Mouse (Mus musculus): ENCODE measurements around the gene Snu13.

The Snu13 gene

DNA sequence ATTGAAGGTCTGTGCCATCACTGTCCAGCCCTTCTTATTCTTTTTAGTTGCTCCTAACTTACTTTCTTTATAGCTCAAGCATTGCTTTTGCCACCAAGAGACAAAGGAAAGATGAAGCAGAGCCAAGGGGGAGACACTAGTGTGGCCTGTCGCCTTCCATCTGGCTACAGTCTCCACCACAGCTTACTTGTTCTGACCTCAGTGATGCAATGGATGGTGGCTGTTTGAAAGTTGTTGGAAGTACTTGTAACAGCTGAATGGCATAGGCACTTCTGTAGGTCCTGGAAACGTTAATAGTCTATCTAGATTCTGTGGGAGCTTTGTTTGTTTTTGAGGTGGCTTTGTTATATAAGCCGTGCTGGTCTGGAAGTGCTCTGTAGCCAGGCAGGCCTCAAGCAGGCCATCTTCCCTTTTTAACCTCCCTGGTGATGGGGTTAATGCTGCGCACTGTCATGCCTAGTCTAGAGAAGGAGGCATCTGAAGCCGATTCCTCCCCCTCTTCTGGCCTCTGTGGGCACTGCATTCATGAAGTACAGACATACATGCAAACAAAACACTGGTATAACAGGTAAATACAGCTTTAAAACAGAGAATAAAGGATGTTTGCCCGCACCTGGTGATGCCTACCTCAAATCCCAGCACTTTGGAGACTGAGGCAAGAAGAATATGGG lies 23.3 kb downstream of the Snu13 start:
- DNase-seq, result no peak

DNA sequence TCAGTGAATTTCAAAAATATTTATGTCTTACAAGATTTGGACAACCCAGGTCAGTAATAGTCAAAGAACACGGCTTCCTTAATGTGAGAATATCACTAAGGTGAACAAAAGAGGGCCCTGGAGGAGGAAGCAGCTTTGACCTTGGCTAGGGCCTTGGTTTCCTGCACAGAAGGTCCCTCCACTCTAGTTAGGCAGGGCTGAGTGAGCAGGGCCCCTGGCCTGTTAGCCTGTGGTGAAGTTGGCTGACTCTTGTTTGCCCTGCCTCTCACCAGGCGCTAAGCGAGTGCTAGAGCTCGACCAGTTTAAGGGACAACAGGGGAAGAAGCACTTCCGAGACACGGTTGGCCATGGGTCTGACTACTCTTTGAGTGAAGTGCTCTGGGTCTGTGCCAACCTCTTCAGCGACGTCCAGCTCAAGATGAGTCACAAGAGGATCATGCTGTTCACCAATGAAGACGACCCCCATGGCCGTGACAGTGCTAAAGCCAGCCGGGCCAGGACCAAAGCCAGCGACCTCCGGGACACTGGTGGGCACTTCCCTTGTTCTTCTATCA lies 24.8 kb downstream of the Snu13 start:
- peak in 1 of 2 experiments; percentile 33 for DNase-seq

DNA sequence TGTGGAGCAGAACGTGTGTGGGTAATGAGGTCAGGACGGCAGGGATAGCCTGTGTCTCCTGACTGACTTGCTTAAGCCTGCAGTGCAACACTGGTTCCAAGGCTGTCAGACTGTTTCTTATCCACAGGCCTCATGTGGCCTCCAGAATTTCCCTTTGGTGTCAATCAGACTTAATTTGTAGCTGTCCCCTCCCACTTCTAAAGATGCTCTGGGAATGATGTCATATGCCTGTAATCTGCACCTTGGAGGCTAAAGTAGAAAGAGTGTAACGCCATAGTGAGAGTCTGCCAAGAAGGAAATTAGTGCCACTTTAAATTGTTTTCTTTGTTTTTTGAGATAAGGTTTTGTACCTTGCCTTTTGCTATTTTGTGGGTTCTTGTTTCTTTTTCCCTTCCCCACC lies 28.1 kb downstream of the Snu13 start:
- no peak for DNase-seq

DNA sequence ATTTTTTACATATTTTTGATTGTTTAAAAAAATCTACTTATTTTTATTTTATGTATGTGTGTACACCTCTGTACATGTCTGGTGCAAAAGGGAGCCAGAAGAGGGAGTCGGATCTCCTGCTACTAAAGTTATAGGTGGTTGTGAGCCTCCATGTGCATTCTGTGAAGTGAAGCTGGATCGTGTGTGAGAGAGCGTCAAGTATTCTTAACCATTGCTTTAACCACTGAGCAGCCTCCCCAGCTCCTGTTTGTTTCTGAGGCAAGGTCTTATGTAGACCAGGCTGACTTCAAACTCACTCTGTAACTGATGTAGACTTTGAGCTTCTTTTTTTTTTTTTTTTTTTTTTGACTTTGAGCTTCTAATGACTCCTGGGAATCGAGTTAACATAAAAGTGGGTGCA lies 29.9 kb downstream of the Snu13 start:
- DNase-seq, result no peak

DNA sequence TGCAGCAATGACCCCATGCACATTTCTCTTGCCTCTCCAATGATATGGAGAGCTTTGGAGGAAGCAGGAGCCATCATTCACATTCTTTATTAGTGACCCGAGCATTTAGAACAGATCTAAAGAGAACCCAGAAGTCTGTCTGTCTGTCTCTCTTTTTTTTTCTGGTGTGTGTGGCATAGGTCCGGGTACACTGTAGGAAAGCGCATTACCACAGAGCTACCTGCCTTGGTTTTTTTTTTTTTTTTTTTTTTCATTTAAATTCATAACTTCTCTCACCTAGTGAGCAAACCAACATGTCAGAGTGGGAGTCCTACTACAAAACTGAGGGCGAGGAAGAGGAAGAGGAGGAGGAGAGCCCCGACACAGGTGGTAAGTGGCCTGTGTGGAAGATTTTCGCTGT lies 30.6 kb downstream of the Snu13 start:
- DNase-seq, result no peak

DNA sequence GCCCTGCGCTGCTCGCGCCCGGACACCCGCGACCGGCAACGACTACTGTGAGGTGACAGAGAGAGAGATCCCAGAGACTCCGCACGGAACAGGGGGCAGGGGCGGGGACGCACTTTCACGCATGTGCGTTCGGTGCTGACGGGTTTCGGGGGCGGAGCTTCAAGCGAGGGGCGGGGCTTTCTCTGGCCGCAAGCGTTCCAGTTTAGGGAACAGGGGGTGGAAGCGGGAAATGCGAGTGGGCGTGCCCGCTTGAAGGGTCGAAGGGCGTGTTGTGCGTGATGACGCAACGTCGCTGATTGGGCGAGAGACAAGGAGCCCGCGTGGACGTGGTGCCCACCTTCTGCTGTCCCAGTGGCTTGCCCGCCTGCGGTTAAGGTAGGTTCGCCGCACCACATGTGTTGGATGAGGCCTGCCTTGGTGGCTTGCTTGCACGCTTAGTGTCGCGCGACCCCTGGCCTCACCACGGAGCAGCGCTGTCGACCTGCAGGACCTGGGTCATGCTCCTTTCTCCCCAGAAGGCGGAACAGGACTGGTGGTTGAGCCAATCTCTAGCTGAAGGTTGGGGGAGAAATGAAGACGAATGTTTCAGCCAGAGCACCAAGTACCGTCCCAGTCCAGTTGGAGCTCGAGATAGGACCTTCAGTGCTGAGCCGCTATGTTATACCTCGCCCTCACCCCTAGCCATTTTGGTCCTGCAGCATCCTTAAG lies 31.1 kb downstream of the Snu13 start:
- peak; percentile 100 for DNase-seq

DNA sequence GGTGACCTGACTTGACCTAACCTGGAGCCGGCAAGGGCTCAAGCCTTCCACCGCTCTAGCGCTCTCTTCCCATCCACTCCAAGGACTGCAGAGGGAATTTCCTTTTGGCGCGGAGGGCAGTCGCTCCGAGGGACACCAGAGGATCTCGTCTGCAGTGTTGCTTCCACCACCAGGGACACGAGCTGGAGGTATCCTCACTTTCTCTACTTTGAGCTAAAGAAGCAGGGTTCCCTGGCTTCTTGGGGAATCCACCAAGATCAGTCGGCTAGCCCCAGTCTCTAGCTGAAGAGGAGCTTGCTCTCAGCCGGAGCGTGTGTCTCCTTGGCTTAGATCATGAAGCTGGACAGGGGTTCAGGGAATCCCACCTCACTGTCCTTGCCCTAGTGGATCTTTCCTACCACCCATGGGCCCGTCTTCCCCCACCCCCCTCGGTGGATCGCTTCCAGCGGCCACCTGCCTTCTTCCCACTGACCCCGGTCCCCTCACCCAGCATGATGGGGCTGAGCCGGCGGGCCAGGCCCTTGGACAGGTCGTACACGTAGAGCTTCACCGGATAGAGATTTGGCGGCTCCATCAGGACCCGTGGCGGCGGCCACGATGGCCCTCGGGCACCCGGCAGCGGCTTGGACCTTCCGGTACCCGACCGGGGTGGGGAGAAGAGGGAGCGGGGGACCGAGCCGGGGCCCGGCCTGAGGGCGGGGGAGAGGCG lies 31.9 kb downstream of the Snu13 start:
- DNase-seq, result peak; percentile 61 to 63

DNA sequence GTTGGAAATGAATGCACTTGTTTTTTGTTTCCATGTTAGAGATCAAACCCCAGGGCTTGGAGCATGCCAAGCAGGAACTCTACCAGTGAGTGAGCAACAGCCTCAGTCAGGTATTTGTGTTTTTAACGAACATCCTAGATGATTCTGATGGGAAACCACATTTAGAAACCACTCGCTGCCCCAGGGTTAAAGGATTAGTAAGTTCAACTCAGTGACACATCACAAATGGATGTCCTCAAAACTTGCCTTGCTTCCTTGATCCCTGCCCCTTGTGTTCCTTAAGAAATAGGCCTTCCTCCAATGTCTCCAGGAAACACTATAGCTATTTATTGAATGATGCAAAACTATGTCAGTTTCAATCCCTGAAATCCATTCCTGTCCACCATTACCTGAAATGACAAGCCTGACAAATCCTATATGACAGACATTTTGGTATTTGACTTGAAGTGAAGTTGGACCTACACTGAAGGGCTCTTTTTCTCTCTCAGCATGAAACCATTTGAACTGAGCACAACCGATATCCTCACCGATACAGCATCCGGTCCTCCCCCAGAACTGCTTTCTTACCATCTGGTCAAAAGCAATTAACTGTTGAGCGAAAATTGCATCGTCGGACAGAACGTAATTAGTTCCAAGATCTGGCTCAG lies 32.5 kb downstream of the Snu13 start:
- DNase-seq, result no peak

DNA sequence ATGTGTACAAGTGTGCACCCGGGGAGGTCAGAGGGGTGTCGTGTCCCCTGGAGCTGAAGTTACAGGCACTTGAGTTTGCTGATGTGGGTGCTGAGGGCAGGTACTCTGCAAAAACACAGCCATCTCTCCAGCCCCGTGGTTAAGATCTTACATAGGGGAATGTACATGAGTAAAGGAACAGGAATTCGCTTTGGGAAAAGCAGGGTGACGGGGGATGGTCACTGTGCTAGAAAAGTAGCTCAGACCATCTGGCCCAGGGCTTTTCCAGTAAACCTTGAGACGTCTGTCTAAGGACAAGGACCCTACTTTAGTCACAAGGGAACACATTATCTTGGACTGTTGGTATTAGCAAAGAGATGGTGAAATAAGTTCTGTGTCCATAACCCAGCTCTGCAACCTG lies 35.5 kb downstream of the Snu13 start:
- no peak for DNase-seq

DNA sequence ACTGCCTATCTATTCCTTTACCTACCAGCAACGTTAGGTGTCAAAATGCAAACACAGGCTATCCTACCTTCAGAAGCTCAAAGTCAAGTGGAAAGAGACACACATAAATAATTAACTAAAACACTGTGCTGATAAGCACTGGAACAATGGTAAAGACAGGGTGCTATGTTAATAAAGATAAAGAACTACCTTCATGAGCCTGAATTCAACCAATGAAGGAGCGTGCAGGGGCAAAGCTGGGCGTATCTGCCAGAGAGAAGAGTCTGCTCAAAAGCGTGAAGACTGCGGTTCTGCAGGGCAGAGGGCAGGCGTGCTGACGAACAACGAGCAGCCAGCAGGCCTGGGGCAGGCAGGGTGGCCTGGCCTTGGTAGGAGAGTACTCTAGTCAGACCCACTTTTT lies 43.1 kb downstream of the Snu13 start:
- no peak for DNase-seq

DNA sequence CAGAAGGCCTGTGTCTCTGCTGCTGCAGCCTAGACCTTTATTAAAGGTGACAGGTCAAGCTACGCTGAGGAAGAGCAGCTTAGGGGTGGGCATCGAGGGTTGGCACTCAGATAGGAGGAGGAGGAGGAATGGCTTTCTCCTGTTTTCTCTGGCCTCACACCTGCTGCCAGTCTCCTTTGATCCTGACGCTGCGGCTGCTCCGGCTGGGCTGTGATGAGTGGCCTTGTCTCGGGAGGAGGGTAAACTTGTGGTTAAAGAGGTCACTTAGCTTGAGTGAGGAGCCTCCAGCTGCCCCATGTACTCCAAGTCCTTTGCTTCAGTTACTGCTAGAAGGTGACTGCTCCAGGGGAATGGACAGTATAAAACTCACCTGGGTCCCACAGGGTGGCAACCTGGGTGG lies 53.4 kb downstream of the Snu13 start:
- no peak for DNase-seq

DNA sequence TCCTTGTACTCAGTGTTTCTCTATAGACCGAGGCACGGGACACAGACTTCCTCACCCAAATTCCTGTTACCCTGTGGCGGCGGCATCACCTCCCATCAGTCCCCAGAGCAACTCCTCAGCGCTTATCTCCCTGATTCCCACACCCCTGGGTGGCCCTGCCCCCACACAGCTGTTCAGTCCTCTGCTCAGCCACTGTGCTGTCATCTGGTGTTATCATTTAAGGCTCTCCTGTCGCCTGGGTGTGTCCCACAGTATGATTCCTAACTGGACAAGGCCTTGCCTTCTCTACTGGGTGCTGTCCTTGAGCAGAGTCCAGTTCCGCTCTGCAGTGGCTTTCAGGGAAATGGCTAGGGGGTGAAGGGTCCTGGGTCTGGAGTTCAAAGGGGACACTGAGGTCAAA lies 56.8 kb downstream of the Snu13 start:
- DNase-seq, result no peak

Measured in cerebellum, postnatal 25 days (tissue).